Mouse (Mus musculus) megakaryocyte progenitor cell, adult 5-6 weeks (primary cell): ENCODE results near the gene Apob. TPM values are rescaled to one million over a fixed set of nuclear protein-coding genes. Genes with fewer than 3 reads are reported as not detected.

Experiments used
- ATAC-seq: replicated peaks from 2 replicates; pipeline ENCODE4 v1.8.0; 2016; ENCODE audit warnings: mild to moderate bottlenecking, moderate TSS enrichment, inconsistent platforms; ENCODE audit not compliant: poor library complexity
- total RNA-seq, 2 experiments: library from RNA; stranded (forward) in 1 of 2; stranded (reverse) in 1 of 2; fragments of 157-497, 149-512 nt in 1 of 2; fragments of 200-1000 nt in 1 of 2; gene quantifications; 2 replicates each; pipeline versions ENCODE4 v1.2.3 to v1.2.4; 2015 to 2017

Apob gene
- total RNA-seq, 2 experiments from 2014 or later = under 0.01 TPM; not detected in 1

GRCm38 (mm10) chr12:8032359-8032755 lies 54.9 kb downstream of the Apob start:
- ATAC-seq = no peak

GRCm38 (mm10) chr12:8038081-8038730 lies 60.8 kb downstream of the Apob start:
- ATAC-seq = no peak

- ATAC-seq = no peak
Observed at GRCm38 (mm10) chr12:8042626-8043394, 65.4 kb downstream of the Apob start.

GRCm38 (mm10) chr12:8047046-8047445 lies 69.6 kb downstream of the Apob start:
- ATAC-seq = no peak

- ATAC-seq = no peak
Observed at GRCm38 (mm10) chr12:8047789-8048309, 70.4 kb downstream of the Apob start.

- ATAC-seq = no peak
Observed at GRCm38 (mm10) chr12:8056001-8056640, 78.7 kb downstream of the Apob start.

- peak; percentile 96 for ATAC-seq
Observed at GRCm38 (mm10) chr12:8059576-8059975, 82.1 kb downstream of the Apob start.

GRCm38 (mm10) chr12:8063363-8064065 lies 86.1 kb downstream of the Apob start:
- no peak for ATAC-seq

Other genes starting within 250 kb of the Apob start
- 61.2 and 64.0 TPM in 2 replicates for gene Ldah, start 230.5 kb downstream of the Apob start, total RNA-seq (2015)
- 29.2 and 34.6 TPM in 2 replicates for gene Ldah, start 230.5 kb downstream of the Apob start, total RNA-seq (2017)